Mouse (Mus musculus) ovary, adult 18-20 months (tissue): ENCODE measurements around the gene Has3.

ENCODE experiments used
- DNase-seq: peaks from one replicate; pipeline ENCODE4 v3.0.0; 2022; ENCODE audit warnings: low spot score, mixed read lengths

Gene Has3

DNA sequence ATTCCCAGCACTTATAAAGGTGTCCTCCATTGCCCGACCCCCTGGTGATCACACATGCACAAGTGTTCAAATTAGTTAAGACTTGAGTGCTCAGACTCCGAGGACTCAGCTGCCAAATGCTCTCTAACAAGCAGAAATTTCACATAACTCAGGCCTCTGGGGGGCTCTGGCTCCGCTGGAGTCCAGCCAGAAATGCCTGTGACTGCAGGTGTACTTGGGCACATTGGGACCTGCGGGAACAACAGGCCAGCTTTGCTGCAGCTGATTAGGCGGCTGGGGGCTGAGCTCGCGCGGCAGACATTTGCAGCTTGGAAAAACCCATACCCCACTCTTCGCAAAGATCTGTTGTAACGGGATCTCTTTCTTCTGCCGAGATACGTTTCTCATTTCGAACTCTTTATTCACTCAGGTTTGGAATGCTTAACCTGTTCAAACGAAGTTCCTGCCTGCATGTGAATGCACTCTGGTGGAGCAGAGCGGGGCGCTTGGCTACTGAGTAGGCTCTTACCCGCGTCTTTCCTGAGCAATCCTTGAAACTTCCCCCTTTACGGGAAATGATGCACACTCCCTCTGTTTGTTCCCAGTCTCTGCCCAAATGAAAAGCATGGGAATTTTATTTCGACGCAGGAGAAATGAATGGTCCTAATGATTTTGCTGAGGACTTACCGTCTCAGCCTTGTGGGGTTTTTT, 62.5 kb downstream of the Has3 start:
- DNase-seq = no peak

DNA sequence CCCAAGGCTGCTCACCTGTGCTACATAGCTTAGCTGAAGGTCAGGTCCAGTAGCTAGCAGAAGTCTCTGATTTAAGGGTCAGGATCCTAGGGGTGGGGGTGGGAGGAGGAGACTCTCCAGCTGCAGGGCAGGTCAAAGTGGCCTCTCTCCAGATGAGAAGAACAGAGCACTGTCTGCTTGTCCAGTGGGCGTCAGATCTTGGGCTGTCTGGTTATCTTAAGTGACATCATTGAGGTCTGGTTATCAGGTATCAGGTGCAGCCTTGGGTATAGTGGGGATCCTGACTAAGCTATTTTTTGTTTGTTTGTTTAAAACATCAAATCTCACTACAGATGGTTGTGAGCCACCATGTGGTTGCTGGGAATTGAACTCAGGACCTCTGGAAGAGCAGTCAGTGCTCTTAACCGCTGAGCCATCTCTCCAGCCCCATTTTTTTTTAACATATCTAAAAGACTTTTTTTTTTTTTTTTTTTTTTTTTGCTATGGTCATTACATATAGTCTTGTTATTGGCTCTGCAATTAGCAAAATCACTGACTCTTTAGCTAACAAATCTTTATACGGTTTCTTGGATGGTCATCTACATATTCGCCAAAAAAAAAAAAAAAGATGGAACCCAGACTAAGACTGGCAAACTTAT, 63.6 kb downstream of the Has3 start:
- no peak for DNase-seq
